Mouse (Mus musculus) E14TG2a.4 (cell line): ENCODE results near the gene Ptprt.

Source experiments
- H3K27me3 ChIP-seq: 2 replicates; pipeline ENCODE4 v1.6.1; 2014; ENCODE audit warnings: low read length, control low read depth; ENCODE audit not compliant: insufficient read depth
- H3K36me3 ChIP-seq: 2 replicates; pipeline ENCODE4 v1.6.1; 2014; ENCODE audit warnings: low read length, control low read depth; ENCODE audit not compliant: insufficient read depth
- H3K4me1 ChIP-seq: replicated peaks from 2 replicates; pipeline ENCODE4 v1.6.1; 2014; ENCODE audit warnings: low read depth, low read length, control low read depth
- H3K4me3 ChIP-seq: replicated peaks from 2 replicates; pipeline ENCODE4 v1.5.1; 2014; ENCODE audit warnings: mild to moderate bottlenecking, low read length
- H3K9me3 ChIP-seq: 2 replicates; pipeline ENCODE4 v1.6.1; 2014; ENCODE audit warnings: low read length, control low read depth
- CTCF ChIP-seq: conservative IDR thresholded peaks from 2 replicates; pipeline ENCODE4 v1.5.1; 2014; ENCODE audit warnings: low read length
- NANOG ChIP-seq: IDR thresholded peaks from 2 replicates; pipeline ENCODE4 v1.6.1; 2014; ENCODE audit warnings: borderline replicate concordance, low read length, mixed read lengths
- POU5F1 ChIP-seq: IDR thresholded peaks from 2 replicates; pipeline ENCODE4 v1.6.1; 2014; ENCODE audit warnings: low read length, borderline replicate concordance

Gene Ptprt

GRCm38 (mm10) chr2:162273826-162274225 is 387.1 kb downstream of the Ptprt start:
- no peak for TF ChIP-seq POU5F1
- no peak for TF ChIP-seq NANOG
- no peaks in the 10 kb centered on the region for H3K27me3 ChIP-seq
- H3K4me3 ChIP-seq: no peak overlapping the region
- H3K9me3 ChIP-seq: no peaks in the 10 kb centered on the region
- H3K4me1 ChIP-seq: peaks cover 10% of the 10 kb centered on the region
- no peaks in the 10 kb centered on the region for H3K36me3 ChIP-seq

GRCm38 (mm10) chr2:162251272-162251671 is 409.7 kb downstream of the Ptprt start:
- no peaks in the 10 kb centered on the region for H3K4me1 ChIP-seq
- H3K36me3 ChIP-seq: no peaks in the 10 kb centered on the region
- H3K9me3 ChIP-seq: no peaks in the 10 kb centered on the region
- no peak overlapping the region for H3K4me3 ChIP-seq
- TF ChIP-seq POU5F1: no peak
- no peak for TF ChIP-seq CTCF
- no peak for TF ChIP-seq NANOG
- no peaks in the 10 kb centered on the region for H3K27me3 ChIP-seq

DNA sequence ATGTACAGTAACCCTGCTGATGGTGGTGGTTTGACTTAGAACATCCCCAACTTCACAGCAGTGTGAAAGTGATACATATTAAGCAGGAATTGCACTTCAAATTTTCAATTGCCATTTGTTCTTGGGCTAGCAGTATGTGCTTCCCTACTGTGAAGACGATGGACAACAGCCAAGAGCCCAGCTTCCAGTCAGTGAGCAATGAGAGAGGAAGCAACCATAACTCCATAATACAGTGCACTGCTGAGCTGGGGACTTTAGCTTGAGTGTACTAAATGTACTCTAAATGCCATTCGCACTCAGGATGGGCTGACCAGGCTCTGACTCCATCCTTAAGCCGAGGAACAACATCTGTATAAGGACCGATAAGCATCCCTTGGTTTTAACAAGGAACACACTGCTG is 412.7 kb downstream of the Ptprt start:
- TF ChIP-seq NANOG (no peak), POU5F1 (no peak), CTCF (no peak)
- Histone ChIP-seq H3K4me3 (no peak overlapping the region), H3K9me3 (no peaks in the 10 kb centered on the region), H3K4me1 (peaks cover 9% of the 10 kb centered on the region; the same call in 1 of the 2 replicates), H3K36me3 (no peaks in the 10 kb centered on the region), H3K27me3 (no peaks in the 10 kb centered on the region)

DNA sequence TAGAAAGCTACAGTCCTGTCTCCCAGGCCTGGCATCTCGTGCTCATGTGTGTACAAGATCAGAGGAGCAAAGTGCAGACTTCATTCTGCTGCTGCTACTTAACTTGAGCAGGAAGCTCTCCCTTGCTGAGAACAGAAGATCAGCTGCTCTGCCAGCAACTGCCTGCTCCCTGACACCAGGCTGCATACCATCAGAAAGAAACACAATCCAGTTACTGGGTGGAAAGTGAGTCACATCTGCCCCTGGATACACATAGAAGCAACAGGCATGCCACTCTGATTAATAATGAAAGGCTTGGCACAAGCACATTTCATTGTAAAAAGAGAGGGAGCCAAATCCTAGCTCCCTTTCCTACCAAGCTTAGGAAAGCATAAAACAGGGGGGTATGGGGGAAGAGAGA is 438.5 kb downstream of the Ptprt start:
- Histone ChIP-seq H3K4me1 (no peaks in the 10 kb centered on the region), H3K4me3 (no peak overlapping the region), H3K27me3 (no peaks in the 10 kb centered on the region), H3K36me3 (no peaks in the 10 kb centered on the region), H3K9me3 (no peaks in the 10 kb centered on the region)
- TF ChIP-seq POU5F1 (no peak), NANOG (no peak), CTCF (no peak)

DNA sequence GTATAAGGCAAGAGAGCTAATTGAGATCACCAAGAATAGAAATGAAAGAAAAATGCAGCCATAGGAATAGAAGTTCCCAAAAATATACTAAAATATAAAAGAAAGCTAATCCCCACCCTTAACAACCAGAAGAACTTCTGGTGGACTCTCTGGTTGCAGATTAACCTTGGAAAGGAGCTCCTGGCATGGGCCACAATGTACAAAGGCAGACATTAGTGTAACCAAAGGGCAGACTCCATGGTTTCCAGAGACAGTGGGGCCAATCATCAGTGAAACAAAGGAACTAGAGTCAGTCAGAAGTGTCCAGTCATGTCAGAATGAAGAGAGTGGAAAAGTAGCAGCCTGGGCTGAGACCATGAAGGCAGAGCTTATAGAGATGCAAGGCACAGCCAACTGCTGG is 440.4 kb downstream of the Ptprt start:
- no peak overlapping the region for H3K4me3 ChIP-seq
- H3K36me3 ChIP-seq: no peaks in the 10 kb centered on the region
- H3K4me1 ChIP-seq: no peaks in the 10 kb centered on the region
- TF ChIP-seq NANOG (no peak), POU5F1 (no peak), CTCF (no peak)
- H3K27me3 ChIP-seq: no peaks in the 10 kb centered on the region
- H3K9me3 ChIP-seq: no peaks in the 10 kb centered on the region

DNA sequence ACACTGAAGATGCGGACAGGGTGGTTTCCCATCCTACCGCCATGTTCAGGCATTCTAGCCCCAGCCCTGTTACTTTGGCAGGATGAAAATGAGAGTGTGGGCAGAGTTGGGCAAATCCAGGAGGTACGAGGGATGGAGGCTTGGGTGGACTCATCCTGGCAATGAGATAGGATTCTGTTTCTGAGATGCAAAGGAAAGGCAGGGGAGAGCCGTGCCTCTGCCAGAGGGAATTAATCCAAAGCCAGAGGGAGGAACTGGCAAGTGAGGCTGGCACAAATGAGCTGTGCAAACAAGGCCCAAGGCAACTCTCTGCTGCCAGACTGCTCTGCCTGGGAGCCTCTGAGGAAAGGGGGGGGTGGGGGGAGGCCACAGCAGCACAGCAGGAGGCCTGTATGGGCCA is 441.4 kb downstream of the Ptprt start:
- Histone ChIP-seq H3K27me3 (no peaks in the 10 kb centered on the region), H3K4me3 (no peak overlapping the region), H3K9me3 (no peaks in the 10 kb centered on the region), H3K4me1 (no peaks in the 10 kb centered on the region), H3K36me3 (no peaks in the 10 kb centered on the region)
- TF ChIP-seq POU5F1 (no peak), CTCF (no peak)

- Histone ChIP-seq H3K27me3 (no peaks in the 10 kb centered on the region), H3K36me3 (no peaks in the 10 kb centered on the region), H3K9me3 (no peaks in the 10 kb centered on the region), H3K4me1 (no peaks in the 10 kb centered on the region), H3K4me3 (no peak overlapping the region)
- no peak for TF ChIP-seq NANOG
- no peak for TF ChIP-seq CTCF
- TF ChIP-seq POU5F1: no peak
Measured at GRCm38 (mm10) chr2:162217896-162218295, 443.1 kb downstream of the Ptprt start.

DNA sequence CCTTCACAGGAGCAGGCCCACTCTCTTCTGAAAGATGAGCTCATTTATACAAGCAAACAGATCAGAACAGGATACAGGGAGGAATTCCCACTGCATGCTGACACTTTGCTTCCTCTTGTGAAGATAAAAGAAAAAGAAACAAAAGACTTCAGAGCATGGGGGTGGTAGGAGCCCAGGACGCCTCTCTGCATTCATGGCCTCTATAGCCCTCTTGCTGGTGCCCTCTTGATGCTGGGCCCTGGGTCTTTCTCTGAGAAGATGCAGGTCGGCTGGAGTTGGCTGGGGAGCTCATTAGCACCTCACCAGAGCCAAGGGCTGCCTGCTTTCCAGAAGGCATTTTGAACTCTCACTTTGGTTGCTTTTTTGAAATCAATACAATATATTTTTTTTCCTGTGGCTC is 448.6 kb downstream of the Ptprt start:
- H3K4me1 ChIP-seq: no peaks in the 10 kb centered on the region
- H3K4me3 ChIP-seq: no peak overlapping the region
- H3K9me3 ChIP-seq: 0 out of 2 replicates have a peak, but pooled peaks cover 6% of the 10 kb centered on the region
- H3K27me3 ChIP-seq: no peaks in the 10 kb centered on the region
- TF ChIP-seq NANOG (no peak), POU5F1 (no peak), CTCF (no peak)
- no peaks in the 10 kb centered on the region for H3K36me3 ChIP-seq

GRCm38 (mm10) chr2:162210564-162210963 is 450.4 kb downstream of the Ptprt start:
- no peak overlapping the region for H3K4me3 ChIP-seq
- no peaks in the 10 kb centered on the region for H3K27me3 ChIP-seq
- TF ChIP-seq CTCF (no peak), NANOG (no peak), POU5F1 (no peak)
- H3K36me3 ChIP-seq: no peaks in the 10 kb centered on the region
- H3K4me1 ChIP-seq: no peaks in the 10 kb centered on the region
- peaks cover 6% of the 10 kb centered on the region; the same call in 1 of the 2 replicates for H3K9me3 ChIP-seq
